Mouse (Mus musculus) erythroblast, embryonic 14.5 days (primary cell): ENCODE data around the gene Gna14.

Experiments used
- GATA1 ChIP-seq: IDR thresholded peaks from 2 replicates; pipeline ENCODE4 v1.6.1; 2012; ENCODE audit warnings: low read length, inconsistent platforms, mixed read lengths
- TAL1 ChIP-seq: IDR thresholded peaks from 3 replicates; pipeline ENCODE4 v1.6.1; 2012; ENCODE audit warnings: low read length, inconsistent platforms, mixed read lengths

DNA sequence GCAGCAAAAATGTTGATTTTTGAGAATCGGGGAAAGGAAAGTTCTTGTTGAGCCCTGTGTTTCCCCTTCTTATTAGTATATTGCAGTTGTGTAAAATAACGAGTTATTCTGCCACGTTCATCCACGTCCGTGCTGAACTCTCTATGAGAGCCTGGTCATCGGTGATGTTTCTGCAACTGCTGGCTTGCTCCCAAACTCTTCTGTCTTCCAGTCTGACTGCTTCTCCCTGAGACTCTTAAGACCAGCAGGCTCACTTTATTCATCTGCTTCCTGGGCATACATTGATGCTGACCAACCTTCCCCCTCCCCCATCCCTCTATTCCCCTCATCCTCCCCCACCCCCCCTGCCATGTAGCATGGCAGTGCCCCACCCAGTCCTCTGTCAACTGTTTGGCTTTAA is 161.7 kb downstream of the Gna14 start:
- TF ChIP-seq GATA1 = no peak
- no peak for TF ChIP-seq TAL1
